Mouse (Mus musculus) heart, adult 2 months (tissue): ENCODE data around the gene Fancg.

Source experiments
- CTCF ChIP-seq: fragments of 200-600 bp; IDR thresholded peaks from 2 replicates; pipeline ENCODE4 v1.8.1; 2022; ENCODE audit warnings: antibody characterized with exemption, mild to moderate bottlenecking, moderate library complexity
- EP300 ChIP-seq: fragments of 200-500 bp; IDR thresholded peaks from 2 replicates; pipeline ENCODE4 v1.6.1; 2011; ENCODE audit warnings: low read depth, low read length, control low read depth; ENCODE audit not compliant: insufficient read depth

- TF ChIP-seq EP300: no peak
- no peak for TF ChIP-seq CTCF
Measured at GRCm38 (mm10) chr4:43020876-43021275, 10.6 kb upstream of the Fancg start.
